Mouse (Mus musculus) midbrain, postnatal 0 days (tissue): ENCODE data around the gene Mnd1. TPM values are rescaled to one million over a fixed set of nuclear protein-coding genes. Genes with fewer than 3 reads are reported as not detected.

Experiments
- ATAC-seq: fragments of 200-750 bp; cut with Nextera tagmentation; 2 replicates; pipeline ENCODE4 v1.8.0; 2017; ENCODE audit warnings: moderate number of reproducible peaks, mild to moderate bottlenecking, moderate TSS enrichment, moderate library complexity; ENCODE audit not compliant: low FRiP score
- DNase-seq: peaks from one replicate; pipeline ENCODE4 v3.0.0-alpha.2; 2015; ENCODE audit warnings: low spot score
- H3K27ac ChIP-seq: fragments of 300-500 bp; sonication (generic); 2 replicates; pipeline ENCODE4 v1.5.1; 2014; ENCODE audit warnings: low read depth, mild to moderate bottlenecking, low read length, mixed read lengths
- H3K27me3 ChIP-seq: fragments of 300-500 bp; sonication (generic); 2 replicates; pipeline ENCODE4 v1.6.1; 2014; ENCODE audit warnings: low read length, control low read depth, mixed read lengths; ENCODE audit not compliant: insufficient read depth
- H3K36me3 ChIP-seq: fragments of 300-500 bp; sonication (generic); 2 replicates; pipeline ENCODE4 v1.6.1; 2014; ENCODE audit warnings: low read length, control low read depth, mixed read lengths; ENCODE audit not compliant: insufficient read depth
- H3K4me1 ChIP-seq: fragments of 300-500 bp; sonication (generic); 2 replicates; pipeline ENCODE4 v1.6.1; 2014; ENCODE audit warnings: mild to moderate bottlenecking, control low read depth, antibody characterized with exemption, low read length, mixed read lengths; ENCODE audit not compliant: insufficient read depth
- H3K4me2 ChIP-seq: fragments of 300-500 bp; sonication (generic); 2 replicates; pipeline ENCODE4 v1.6.1; 2014; ENCODE audit warnings: low read depth, mild to moderate bottlenecking, low read length, mixed read lengths; ENCODE audit not compliant: poor library complexity, severe bottlenecking
- H3K4me3 ChIP-seq: fragments of 300-500 bp; sonication (generic); 2 replicates; pipeline ENCODE4 v1.5.1; 2014; ENCODE audit warnings: low read depth, mild to moderate bottlenecking, low read length, moderate library complexity
- H3K9ac ChIP-seq: fragments of 300-500 bp; sonication (generic); replicated peaks from 2 replicates; pipeline ENCODE4 v1.6.1; 2014; ENCODE audit warnings: mild to moderate bottlenecking, low read length, moderate library complexity, mixed read lengths; ENCODE audit not compliant: poor library complexity, severe bottlenecking
- H3K9me3 ChIP-seq: fragments of 300-500 bp; sonication (generic); 2 replicates; pipeline ENCODE4 v1.6.1; 2016; ENCODE audit warnings: low read length, control low read depth
- CTCF ChIP-seq: IDR thresholded peaks from 2 replicates; pipeline ENCODE4 v1.5.1; 2016; ENCODE audit warnings: antibody characterized with exemption, mild to moderate bottlenecking
- WGBS: fragments of 180-500 bp; shearing (Covaris S2); extraction: QIAGEN DNeasy Blood & Tissue Kit; methylation state at CpG from one replicate; pipeline ENCODE4 v1.1.7; 2014; 5-methylcytosine and 5-hydroxymethylcytosine counted together
- polyA plus RNA-seq: library from polyadenylated mRNA; unstranded; fragments of >200 nt; fragmentation: Nextera tagmentation; extraction: Ambion mirVana; gene quantifications from 2 replicates; pipeline ENCODE4 v1.2.1, GENCODE M21; 2015
- total RNA-seq: library from RNA; depleted of rRNA; stranded (reverse); fragments of >200 nt; gene quantifications from 2 replicates; pipeline ENCODE4 v1.2.3, GENCODE M21; 2014

The Mnd1 gene
- total and polyA plus RNA-seq, 2 experiments from 2014 or later: 1.9 to 2.5 TPM

DNA sequence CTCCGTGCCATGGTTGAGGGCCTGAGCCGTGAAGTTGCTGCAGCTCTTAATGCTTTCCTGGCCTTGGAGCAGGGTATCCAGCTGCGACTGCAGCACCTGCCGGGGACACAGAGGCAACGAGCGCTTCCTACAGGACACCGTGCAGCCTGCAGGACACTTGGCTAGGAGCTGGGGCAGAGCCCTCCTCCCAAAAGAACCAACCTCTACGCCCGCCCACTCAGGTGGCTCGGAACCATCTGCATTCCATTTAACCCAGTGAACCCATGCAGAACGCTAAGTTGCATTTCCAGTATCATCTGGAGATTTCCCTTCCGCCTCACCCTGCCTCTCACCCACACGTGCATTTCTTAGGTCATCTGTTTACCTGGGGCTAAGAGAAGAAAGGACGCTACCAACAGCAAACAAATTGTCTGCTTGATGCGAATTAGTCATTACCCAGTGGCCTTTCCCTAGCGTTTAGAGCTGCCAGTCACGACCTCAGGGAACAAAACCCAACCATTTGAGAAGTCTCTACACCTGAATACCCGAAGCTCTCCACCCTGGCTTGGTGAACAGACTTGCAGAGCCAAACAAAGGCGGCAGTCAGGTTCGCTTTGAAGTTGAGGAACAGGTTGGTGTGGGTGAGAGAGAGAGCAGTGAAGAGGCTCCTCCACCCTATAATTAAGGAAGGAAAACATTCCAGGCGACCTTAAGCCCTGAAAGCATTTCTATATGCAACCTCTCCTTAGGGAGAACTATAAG, 35.7 kb upstream of the Mnd1 start:
- H3K27me3 ChIP-seq: no peaks in the 10 kb centered on the region
- 55% methylated on average over 21 of the region's 21 CpGs for WGBS
- H3K4me1 ChIP-seq: no peaks in the 10 kb centered on the region
- H3K9me3 ChIP-seq: no peaks in the 10 kb centered on the region
- ATAC-seq: no peak
- no peak for DNase-seq
- no peak overlapping the region for H3K9ac ChIP-seq
- TF ChIP-seq CTCF: no peak
- no peak overlapping the region for H3K4me2 ChIP-seq
- no peak overlapping the region for H3K4me3 ChIP-seq
- peaks cover 28% of the 10 kb centered on the region for H3K36me3 ChIP-seq
- H3K27ac ChIP-seq: no peak overlapping the region

DNA sequence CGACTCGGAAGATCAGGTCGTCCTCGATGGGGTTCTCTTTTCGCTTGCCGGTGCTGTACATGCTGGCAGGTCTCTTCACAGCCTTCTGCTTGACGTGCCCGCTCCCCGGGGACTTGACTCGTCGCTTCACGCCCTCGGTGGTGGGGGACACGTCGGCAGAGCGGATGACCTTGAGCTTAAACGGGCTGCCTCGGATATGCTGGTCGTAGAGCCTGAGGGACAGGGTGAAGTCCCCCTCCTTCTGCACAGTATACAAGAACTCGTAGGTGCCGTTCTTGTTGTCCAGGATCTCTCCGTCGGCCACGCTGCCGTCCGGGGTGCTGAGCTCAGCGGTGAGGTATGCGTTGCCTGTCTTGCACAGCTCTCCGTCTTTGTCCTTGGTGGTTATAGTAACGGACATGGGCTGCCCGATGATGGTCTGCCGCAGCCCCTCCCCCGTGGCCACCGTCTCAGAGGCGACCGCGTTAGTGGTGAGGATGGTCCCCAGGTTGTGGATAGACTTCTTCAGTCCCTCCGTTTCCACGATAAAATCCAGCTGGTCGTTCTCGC, 35.0 kb upstream of the Mnd1 start:
- Histone ChIP-seq H3K4me3 (no peak overlapping the region), H3K27me3 (no peaks in the 10 kb centered on the region), H3K9ac (no peak overlapping the region), H3K4me1 (no peaks in the 10 kb centered on the region), H3K4me2 (no peak overlapping the region; the same call in 1 of the 2 replicates), H3K27ac (no peak overlapping the region), H3K9me3 (no peaks in the 10 kb centered on the region), H3K36me3 (peaks cover 26% of the 10 kb centered on the region)
- no peak for DNase-seq
- 26% methylated on average over 41 of the region's 41 CpGs for WGBS
- ATAC-seq: peak; percentile 50; the same call in 1 of the 2 replicates
- TF ChIP-seq CTCF: no peak

- WGBS: 62% methylated on average over 10 of the region's 10 CpGs
- H3K9ac ChIP-seq: no peak overlapping the region
- no peak for DNase-seq
- TF ChIP-seq CTCF: no peak
- no peaks in the 10 kb centered on the region for H3K4me1 ChIP-seq
- no peak overlapping the region for H3K4me3 ChIP-seq
- no peaks in the 10 kb centered on the region for H3K27me3 ChIP-seq
- no peak for ATAC-seq
- H3K9me3 ChIP-seq: no peaks in the 10 kb centered on the region
- no peak overlapping the region for H3K27ac ChIP-seq
- H3K4me2 ChIP-seq: no peak overlapping the region
- H3K36me3 ChIP-seq: peaks cover 26% of the 10 kb centered on the region
Observed at GRCm38 (mm10) chr3:84189629-84190173, 34.1 kb upstream of the Mnd1 start.

DNA sequence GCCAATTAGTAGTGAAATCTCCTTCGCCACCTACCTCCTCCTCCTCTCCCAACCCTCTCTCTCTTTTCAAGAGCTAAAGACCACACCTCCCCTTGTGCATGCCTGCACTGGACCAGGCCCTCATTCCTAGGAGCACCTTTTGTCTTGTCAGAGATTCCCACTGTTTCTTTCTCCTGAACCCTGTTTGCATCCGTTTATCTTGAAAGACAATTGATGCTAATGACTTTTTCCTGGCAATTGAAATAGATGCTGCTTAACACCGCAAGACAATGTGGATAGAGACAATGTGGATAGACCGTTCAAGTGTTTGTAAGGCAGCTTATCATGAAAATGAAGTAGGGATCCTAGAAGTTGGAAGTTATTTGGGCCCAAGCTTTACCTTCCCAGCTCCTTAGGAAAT, 26.1 kb upstream of the Mnd1 start:
- no peaks in the 10 kb centered on the region for H3K27me3 ChIP-seq
- H3K9ac ChIP-seq: no peak overlapping the region
- no peak overlapping the region for H3K4me3 ChIP-seq
- no peak overlapping the region for H3K27ac ChIP-seq
- 34% methylated on average over 4 of the region's 4 CpGs for whole genome bisulfite sequencing
- H3K36me3 ChIP-seq: peaks cover 13% of the 10 kb centered on the region
- no peak for ATAC-seq
- no peak overlapping the region for H3K4me2 ChIP-seq
- H3K9me3 ChIP-seq: no peaks in the 10 kb centered on the region
- no peak for TF ChIP-seq CTCF
- DNase-seq: no peak
- H3K4me1 ChIP-seq: no peaks in the 10 kb centered on the region

DNA sequence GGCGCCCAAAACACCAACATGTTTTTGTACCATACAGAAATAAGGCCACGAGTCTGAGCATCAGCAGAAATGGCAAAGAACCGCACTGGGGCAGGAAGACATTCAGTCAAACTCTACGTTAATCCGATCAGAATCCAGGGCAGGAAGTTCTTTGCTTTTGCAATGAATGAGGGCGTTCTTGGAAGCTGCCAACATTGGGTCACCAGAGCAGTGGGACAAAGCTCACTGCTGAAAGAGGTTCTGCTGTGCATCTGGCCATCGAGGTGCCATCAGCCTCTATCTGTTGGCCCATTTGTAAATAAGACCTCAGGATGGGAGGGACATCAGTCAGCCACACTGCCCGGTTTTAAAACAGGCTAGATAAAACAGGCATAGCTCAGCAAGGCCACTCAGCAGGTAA, 25.5 kb upstream of the Mnd1 start:
- Histone ChIP-seq H3K27ac (no peak overlapping the region), H3K9ac (no peak overlapping the region), H3K4me1 (no peaks in the 10 kb centered on the region), H3K27me3 (no peaks in the 10 kb centered on the region), H3K9me3 (no peaks in the 10 kb centered on the region), H3K36me3 (peaks cover 18% of the 10 kb centered on the region), H3K4me2 (no peak overlapping the region), H3K4me3 (no peak overlapping the region)
- ATAC-seq (no peak), DNase-seq (peak; percentile 24)
- WGBS: 22% methylated on average over 8 of the region's 8 CpGs
- TF ChIP-seq CTCF: no peak

DNA sequence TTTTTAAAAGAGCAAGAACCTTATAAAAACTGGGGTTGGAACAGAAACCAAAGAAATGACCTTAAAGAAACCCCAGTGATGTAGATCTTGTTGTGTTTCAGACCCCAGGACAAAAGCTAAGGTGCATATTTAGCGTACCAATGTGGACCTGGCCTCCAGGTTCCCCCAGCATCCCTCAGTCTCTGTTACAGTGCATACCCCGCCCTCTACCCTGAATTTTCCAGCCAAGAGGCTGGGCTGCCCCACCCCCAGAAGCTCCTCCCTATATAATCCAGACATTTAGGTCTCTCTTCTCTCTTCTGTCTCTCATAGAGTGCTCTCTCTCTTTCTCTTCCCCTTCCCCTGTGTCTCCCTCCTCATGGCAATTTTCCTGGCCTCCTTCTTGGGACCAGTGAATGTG, 24.7 kb upstream of the Mnd1 start:
- no peak overlapping the region for H3K27ac ChIP-seq
- no peak overlapping the region for H3K4me2 ChIP-seq
- no peaks in the 10 kb centered on the region for H3K9me3 ChIP-seq
- H3K9ac ChIP-seq: no peak overlapping the region
- ATAC-seq: no peak
- peaks cover 18% of the 10 kb centered on the region for H3K36me3 ChIP-seq
- H3K4me3 ChIP-seq: no peak overlapping the region
- H3K4me1 ChIP-seq: no peaks in the 10 kb centered on the region
- no peak for TF ChIP-seq CTCF
- H3K27me3 ChIP-seq: no peaks in the 10 kb centered on the region
- DNase-seq: no peak
- 83% methylated on average over 2 of the region's 2 CpGs for WGBS
